34 mouse cellular contexts compared by ENCODE assay signal in the genomic region with DNA sequence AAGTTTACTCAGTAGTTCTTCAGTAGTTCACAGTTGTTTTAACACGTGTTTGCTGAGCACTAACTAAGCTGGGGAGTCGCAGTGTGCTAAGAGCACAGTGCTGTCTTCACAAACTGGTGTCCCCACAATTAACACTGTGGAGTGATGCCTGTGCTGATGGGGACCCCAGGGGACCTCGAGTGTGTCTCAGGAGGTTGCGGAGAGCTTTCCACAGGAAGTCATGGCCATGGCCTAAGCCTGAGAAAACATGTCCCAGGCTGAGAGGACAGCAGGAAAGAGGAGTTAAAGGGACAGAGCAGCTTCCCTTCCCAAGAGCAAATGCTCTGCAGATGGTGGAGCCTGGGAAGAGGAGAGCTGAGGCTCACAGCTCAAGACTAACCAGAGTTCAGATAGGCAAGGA. TPM values are rescaled to one million over a fixed set of nuclear protein-coding genes. Genes with fewer than 3 reads are reported as not detected.
DNase-seq lines count a peak whose midpoint lies in the region; ATAC-seq and TF ChIP-seq lines count a peak whose summit lies in the region.
"Had no signal": no experiment of that assay in that cellular context is flagged by ENCODE, and none has a peak within 500 bp of the region (broad histone marks: within the 10 kb centered on the region; RNA-seq: fewer than 3 reads in every experiment).

No protein-coding gene starts in this region.

- H3K4me2 ChIP-seq in hindbrain, embryonic 16.5 days (ENCODE audit: low read length): no peak overlapping the region
- H3K4me2 ChIP-seq: hindbrain, embryonic 15.5 days; liver, embryonic 12.5 days; midbrain, embryonic 12.5 days; neural tube, embryonic 13.5 days had no signal

- no peaks in the 10 kb centered on the region; the same call in 1 of the 2 replicates for H3K27me3 ChIP-seq in heart, adult 2 months (ENCODE audit: control insufficient read depth, insufficient read depth, low read length)
- no peaks in the 10 kb centered on the region; the same call in 1 of the 2 replicates for H3K27me3 ChIP-seq in heart, embryonic 10.5 days (ENCODE audit: insufficient read depth, poor library complexity, severe bottlenecking)
- no peaks in the 10 kb centered on the region for H3K27me3 ChIP-seq in hindbrain, embryonic 16.5 days (replicated peaks; ENCODE audit: control insufficient read depth, insufficient read depth, low read length)

- ATAC-seq in hindbrain, embryonic 16.5 days: no peak
- ATAC-seq: forebrain, postnatal 0 days; liver, embryonic 12.5 days; liver, postnatal 0 days had no signal

- no peak overlapping the region for H3K9ac ChIP-seq in heart, adult 2 months (ENCODE audit: low read depth, low read length)
- H3K9ac ChIP-seq in hindbrain, embryonic 16.5 days (ENCODE audit: low read depth, low read length): no peak overlapping the region
- H3K9ac ChIP-seq: forebrain, postnatal 0 days; hindbrain, embryonic 15.5 days; liver, embryonic 12.5 days; liver, postnatal 0 days; midbrain, embryonic 12.5 days; neural tube, embryonic 13.5 days had no signal

- WGBS in heart, adult 2 months: 45% methylated on average over 4 of the region's 4 CpGs
- WGBS in heart, embryonic 10.5 days: 34% methylated on average over 4 of the region's 4 CpGs
- WGBS in hindbrain, embryonic 16.5 days: 78% methylated on average over 4 of the region's 4 CpGs

- H3K79me2 ChIP-seq in heart, adult 2 months (replicated peaks; ENCODE audit: control insufficient read depth, insufficient read depth, low read length): no peaks in the 10 kb centered on the region

- H3K4me3 ChIP-seq in heart, adult 2 months: no peak overlapping the region
- H3K4me3 ChIP-seq in heart, embryonic 10.5 days: no peak overlapping the region
- H3K4me3 ChIP-seq in hindbrain, embryonic 16.5 days (ENCODE audit: low read length): no peak overlapping the region
- H3K4me3 ChIP-seq: erythroblast, embryonic 14.5 days; hindbrain, embryonic 15.5 days; liver, embryonic 12.5 days; midbrain, embryonic 12.5 days; neural tube, embryonic 13.5 days had no signal

- no peaks in the 10 kb centered on the region for H3K9me3 ChIP-seq in heart, embryonic 10.5 days
- H3K9me3 ChIP-seq in hindbrain, embryonic 16.5 days (ENCODE audit: control insufficient read depth, low read length): no peaks in the 10 kb centered on the region
- H3K9me3 ChIP-seq: hindbrain, embryonic 15.5 days; liver, embryonic 12.5 days; midbrain, embryonic 12.5 days; neural tube, embryonic 13.5 days had no signal

- H3K36me3 ChIP-seq in heart, adult 2 months (ENCODE audit: control insufficient read depth, insufficient read depth, low read length): no peaks in the 10 kb centered on the region
- H3K36me3 ChIP-seq in heart, embryonic 10.5 days: no peaks in the 10 kb centered on the region
- no peaks in the 10 kb centered on the region for H3K36me3 ChIP-seq in hindbrain, embryonic 16.5 days (ENCODE audit: control insufficient read depth, insufficient read depth, low read length)
- H3K36me3 ChIP-seq: hindbrain, embryonic 15.5 days; liver, embryonic 12.5 days; midbrain, embryonic 12.5 days; neural tube, embryonic 13.5 days had no signal

- no peak for TF ChIP-seq EP300 in heart, adult 2 months (IDR thresholded peaks at IDR 0.05; ENCODE audit: insufficient read depth, low read depth, low read length)

- peak in 1 of 2 experiments; percentile 42 for DNase-seq in heart, adult 2 months
- no peak for DNase-seq in heart, embryonic 10.5 days (ENCODE audit: low spot score)
- DNase-seq in kidney, adult 9 months: peak; percentile 9
- DNase-seq in kidney, adult 8-10 months: no peak
- DNase-seq in heart, postnatal 14 days: peak; percentile 15 to 25
- peak; percentile 5 to 10 for DNase-seq in kidney, postnatal 36 days
- DNase-seq: adrenal gland, postnatal 25 days; B cell, adult 2 months; cerebellum, adult 11-12 months; cerebellum, postnatal 10 days; forebrain, postnatal 0 days; layer of hippocampus, postnatal 36 days; left cerebral cortex, postnatal 4 days; liver, postnatal 0 days; lung, postnatal 36 days; right cerebral cortex, postnatal 4 days; thymus, adult 2 months; thymus, postnatal 36 days had no signal

- 0 out of 2 replicates have a peak overlapping the region, but pooled peaks have one; percentile 26 for H3K27ac ChIP-seq in heart, adult 2 months
- no peak overlapping the region for H3K27ac ChIP-seq in heart, embryonic 10.5 days
- H3K27ac ChIP-seq in hindbrain, embryonic 16.5 days (ENCODE audit: low read depth, low read length): no peak overlapping the region
- H3K27ac ChIP-seq: hindbrain, embryonic 15.5 days; liver, embryonic 12.5 days; midbrain, embryonic 12.5 days; neural tube, embryonic 13.5 days had no signal

- no peaks in the 10 kb centered on the region for H3K4me1 ChIP-seq in heart, adult 2 months (ENCODE audit: control insufficient read depth, insufficient read depth, low read length)
- H3K4me1 ChIP-seq in heart, embryonic 10.5 days: 0 out of 2 replicates have a peak, but pooled peaks cover 9% of the 10 kb centered on the region
- H3K4me1 ChIP-seq in hindbrain, embryonic 16.5 days (ENCODE audit: control insufficient read depth, insufficient read depth, low read depth, low read length): peaks cover 3% of the 10 kb centered on the region; the same call in 1 of the 2 replicates
- H3K4me1 ChIP-seq: liver, embryonic 12.5 days had no signal

- no peak for TF ChIP-seq POLR2A in heart, adult 2 months (IDR thresholded peaks at IDR 0.05; ENCODE audit: insufficient read depth, low read depth, low read length)

- intact Hi-C loops in heart, adult 2 months (cut with DNase I): no loop called here
- intact Hi-C loops in heart, postnatal 14 days (cut with DNase I): no loop called here

- no peak for TF ChIP-seq CTCF in heart, adult 2 months (IDR thresholded peaks at IDR 0.05)

RNA-seq across cellular contexts. Expression of gene Jhy, which starts 16.8 kb away (rescaled TPM):
- not detected for total RNA-seq in heart, adult 2 months (2021)
- polyA plus RNA-seq in heart, adult 2 months (2012; rRNA removed): 0.10 TPM in 1 of 2 replicates, not detected in the other
- polyA plus RNA-seq in heart, embryonic 10.5 days (2016; fragmentation: Nextera tagmentation; extraction: Ambion mirVana): 0.09 TPM in 1 of 2 replicates, not detected in the other
- total RNA-seq in heart, postnatal 14 days (2021): not detected
- polyA plus RNA-seq in hindbrain, embryonic 16.5 days (2015; fragmentation: Nextera tagmentation; extraction: Ambion mirVana): 0.97 and 1.3 TPM in 2 replicates
- total RNA-seq: adrenal gland, adult 18-20 months; common myeloid progenitor, adult 5-6 weeks; gastrocnemius, adult 8-10 months; hematopoietic stem cell, adult 5-6 weeks; megakaryocyte, adult 5-6 weeks had no signal
- polyA plus RNA-seq: heart, embryonic 14.5 days; large intestine, adult 2 months; liver, postnatal 0 days; thymus, adult 2 months had no signal

RNA-seq across cellular contexts. Expression of gene Crtam, which starts 57.3 kb away (rescaled TPM):
- total RNA-seq in heart, adult 2 months (2021): not detected
- polyA plus RNA-seq in heart, adult 2 months (2012; rRNA removed): 0.12 TPM in 1 of 2 replicates, not detected in the other
- polyA plus RNA-seq in heart, embryonic 10.5 days (2016; fragmentation: Nextera tagmentation; extraction: Ambion mirVana): 0.12 and 0.29 TPM in 2 replicates
- under 1 TPM; 0.12 to 0.14 TPM for total RNA-seq in heart, postnatal 14 days (2021)
- polyA plus RNA-seq in hindbrain, embryonic 16.5 days (2015; fragmentation: Nextera tagmentation; extraction: Ambion mirVana): 0.06 and 0.40 TPM in 2 replicates
- total RNA-seq: gastrocnemius, adult 8-10 months; hematopoietic stem cell, adult 5-6 weeks had no signal
- polyA plus RNA-seq: embryonic facial prominence, embryonic 14.5 days; erythroblast, embryonic 14.5 days; forebrain, embryonic 11.5 days; heart, embryonic 14.5 days; lung, embryonic 16.5 days; midbrain, embryonic 12.5 days had no signal

Comparison
In these comparisons a context has a peak if more than half of its experiments do, and no peak if none do; other contexts are left out.
1. DNase-seq: peak in kidney, adult 9 months (single experiment), heart, postnatal 14 days (2 of 2) and kidney, postnatal 36 days (2 of 2); none in heart, embryonic 10.5 days (single experiment) and kidney, adult 8-10 months (0 of 2).